In genomic region chr17:70748964-70749650, GRCm38 (mm10) we compare ENCODE assay signal across 16 mouse cellular contexts.
DNase-seq lines count a peak whose midpoint lies in the region; TF ChIP-seq lines count a peak whose summit lies in the region.
"Had no signal": no experiment of that assay in that cellular context is flagged by ENCODE, and none has a peak within 500 bp of the region (broad histone marks: within the 10 kb centered on the region; RNA-seq: fewer than 3 reads in every experiment).

No protein-coding gene starts in this region.

- no peak for TF ChIP-seq POLR2A in embryonic fibroblast, embryonic 13.5 days (IDR thresholded peaks at IDR 0.05; ENCODE audit: low read depth, low read length)

- peak overlapping the region; percentile 87; the same call in 1 of the 2 replicates for H3K27ac ChIP-seq in gastrocnemius, adult 2 months
- H3K27ac ChIP-seq in layer of hippocampus, adult 2 months, result peak overlapping the region; percentile 71; the same call in 1 of the 2 replicates
- peak overlapping the region; percentile 99 for H3K27ac ChIP-seq in embryonic fibroblast, embryonic 13.5 days (ENCODE audit: insufficient read depth, low read length)
- H3K27ac ChIP-seq: liver, embryonic 15.5 days had no signal

- H3K4me1 ChIP-seq in embryonic fibroblast, embryonic 13.5 days (ENCODE audit: control insufficient read depth, insufficient read depth, low read length), result peaks cover 13% of the 10 kb centered on the region

- intact Hi-C loops in gastrocnemius, adult 2 months (cut with DNase I), result no loop called here
- intact Hi-C loops in gastrocnemius, postnatal 14 days (cut with DNase I; ENCODE audit: low total_unique reads), result no loop called here

- no peak for TF ChIP-seq CTCF in gastrocnemius, adult 2 months (IDR thresholded peaks at IDR 0.05)
- TF ChIP-seq CTCF in layer of hippocampus, adult 2 months (conservative IDR thresholded peaks at IDR 0.05), result no peak
- no peak for TF ChIP-seq CTCF in embryonic fibroblast, embryonic 13.5 days (IDR thresholded peaks at IDR 0.05; ENCODE audit: borderline replicate concordance, insufficient read depth, low read length)

- DNase-seq in gastrocnemius, adult 2 months, result no peak
- no peak for DNase-seq in gastrocnemius, postnatal 14 days
- DNase-seq in layer of hippocampus, adult 2 months (ENCODE audit: low spot score in 2 of 2), result no peak
- DNase-seq in layer of hippocampus, postnatal 14 days (ENCODE audit: low spot score in 2 of 2), result no peak
- no peak for DNase-seq in frontal cortex, postnatal 10 days (ENCODE audit: low spot score in 2 of 2)
- DNase-seq in cerebellum, postnatal 10 days, result no peak
- DNase-seq: adrenal gland, adult 8-10 months; cerebellum, adult 9-11 months; gastrocnemius, postnatal 25 days; heart, postnatal 4 days; kidney, adult 9 months; midbrain, embryonic 14.5 days; right cerebral cortex, postnatal 14 days; thymus, postnatal 36 days had no signal

- H3K4me3 ChIP-seq in gastrocnemius, adult 2 months, result no peak overlapping the region
- no peak overlapping the region for H3K4me3 ChIP-seq in layer of hippocampus, adult 2 months
- no peak overlapping the region for H3K4me3 ChIP-seq in embryonic fibroblast, embryonic 13.5 days (ENCODE audit: insufficient read depth, low read length)
